Mouse (Mus musculus) cerebellum, postnatal 4 days (tissue): ENCODE measurements at regions not wholly inside any gene's neighbourhood (a gene's known extent, or its start where the extent isn't known, plus 50 kb on each side); places are given as distances from the start of the nearest gene placed in this dataset.
"Not testable (repeated sequence)": the region's sequence is repeated elsewhere in the genome, so short reads cannot be mapped to it uniquely, and the experiment has no call there.

Experiments used
- DNase-seq, 2 experiments: peaks; one replicate each; pipeline ENCODE4 v3.0.0; 2022; ENCODE audit warnings: low spot score in 2 of 2, mixed read lengths in 1 of 2

DNA sequence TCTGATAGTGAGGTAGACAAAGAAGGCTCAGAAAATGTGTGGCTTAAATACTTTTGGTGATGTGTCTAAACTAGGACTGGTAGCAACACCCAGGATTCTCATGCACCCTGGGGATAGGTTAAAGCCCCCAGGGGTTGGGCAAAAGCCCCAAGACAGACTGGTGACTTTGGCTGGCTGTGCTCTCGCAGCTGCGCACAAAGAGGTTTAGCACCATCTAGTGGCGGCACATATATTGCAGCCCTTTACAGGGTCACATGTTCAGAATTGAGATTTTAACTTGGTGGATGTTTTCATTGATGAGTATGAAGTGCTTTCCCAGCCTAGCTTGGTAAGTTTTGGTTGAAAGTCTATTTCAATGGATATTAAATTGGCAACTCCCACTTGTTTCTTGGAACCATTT is 167.3 kb downstream of the Gm44 start:
- peak in 1 of 2 experiments; percentile 3 for DNase-seq

GRCm38 (mm10) chrX:91085137-91085536 is 193.2 kb downstream of the Gm44 start:
- not testable (repeated sequence) for DNase-seq
